Mouse (Mus musculus) lung, postnatal 0 days (tissue): ENCODE results near the gene Gm10273.

Experiments
- CTCF ChIP-seq: IDR thresholded peaks from 2 replicates; pipeline ENCODE4 v1.5.1; 2016; ENCODE audit warnings: antibody characterized with exemption, mild to moderate bottlenecking
- EP300 ChIP-seq: IDR thresholded peaks from 2 replicates; pipeline ENCODE4 v1.6.1; 2016; ENCODE audit warnings: antibody characterized with exemption, mild to moderate bottlenecking, control low read depth

GRCm38 (mm10) chr10:59438651-59439050, 43.2 kb downstream of the Gm10273 start:
- TF ChIP-seq CTCF (no peak), EP300 (no peak)
